Mouse (Mus musculus) left cerebral cortex, postnatal 14 days (tissue): ENCODE results near the gene Gm21748. TPM values are rescaled to one million over a fixed set of nuclear protein-coding genes. Genes with fewer than 3 reads are reported as not detected.
"Not testable (repeated sequence)": the region's sequence is repeated elsewhere in the genome, so short reads cannot be mapped to it uniquely, and the experiment has no call there.

ENCODE experiments used
- DNase-seq, 2 experiments: peaks; one replicate each; pipeline ENCODE4 v3.0.0; 2021 to 2022; ENCODE audit warnings: low spot score in 2 of 2, mixed read lengths in 1 of 2
- intact Hi-C: fragments of 180-260 bp; cut with DNase I; formaldehyde crosslinking; loops from one replicate; pipeline ENCODE4 v1.15.1; 2025
- long read RNA-seq, 2 experiments: library from polyadenylated mRNA; stranded (forward); transcript quantifications; one replicate each; pipeline ENCODE4 v2.0.0; 2021
- total RNA-seq, 2 experiments: library from RNA; stranded (reverse); gene quantifications; 2 replicates each; pipeline ENCODE4 v1.2.3; 2021

Gene Gm21748
- not detected for total RNA-seq
- long read RNA-seq, experiment 1, result 0 reads
- long read RNA-seq, experiment 2, result 0 reads

- intact Hi-C loops, result not testable (repeated sequence)
These were observed at the start of gene Gm21748 for GRCm38 (mm10) chrY:90839077-90839476. Gm21748 (minus strand) TSS chrY:90839177.

More at GRCm38 (mm10) chrY:90839077-90839476, at the start of gene Gm21748:
- not testable (repeated sequence) for DNase-seq

Other genes with a start within 250 kb of the Gm21748 start
- not detected for gene Gm21860, start 84.4 kb downstream of the Gm21748 start, total RNA-seq
- gene Gm47283, start 54.4 kb downstream of the Gm21748 start, total RNA-seq, result not detected